Comparison of ENCODE assay signal across 9 mouse cellular contexts in genomic region chr1:171079825-171080224, GRCm38 (mm10). TPM values are rescaled to one million over a fixed set of nuclear protein-coding genes. Genes with fewer than 3 reads are reported as not detected.
DNase-seq lines count a peak whose midpoint lies in the region; ATAC-seq and TF ChIP-seq lines count a peak whose summit lies in the region.
"Not testable (repeated sequence)": the region's sequence is repeated elsewhere in the genome, so short reads cannot be mapped to it uniquely, and the experiment has no call there.
"Had no signal": no experiment of that assay in that cellular context is flagged by ENCODE, and none has a peak within 500 bp of the region (broad histone marks: within the 10 kb centered on the region; RNA-seq: fewer than 3 reads in every experiment).

No protein-coding gene starts in this region.

- H3K27ac ChIP-seq in embryonic facial prominence, embryonic 11.5 days (replicated peaks; ENCODE audit: low read depth, low read length); forebrain, embryonic 15.5 days (replicated peaks); heart, postnatal 0 days (ENCODE audit: low read depth); intestine, embryonic 15.5 days; limb, embryonic 15.5 days; lung, embryonic 16.5 days (ENCODE audit: low read length); midbrain, embryonic 16.5 days (ENCODE audit: low read length); stomach, embryonic 15.5 days: not testable (repeated sequence)

- not testable (repeated sequence) for H3K4me2 ChIP-seq in embryonic facial prominence, embryonic 11.5 days (ENCODE audit: low read depth, low read length); forebrain, embryonic 15.5 days (replicated peaks); heart, postnatal 0 days (ENCODE audit: low read depth, low read length); intestine, embryonic 15.5 days (replicated peaks); limb, embryonic 15.5 days; lung, embryonic 16.5 days (ENCODE audit: low read depth, low read length); midbrain, embryonic 16.5 days (ENCODE audit: low read length); stomach, embryonic 15.5 days

- H3K9me3 ChIP-seq in embryonic facial prominence, embryonic 11.5 days (replicated peaks; ENCODE audit: control insufficient read depth, low read length); forebrain, embryonic 15.5 days; heart, postnatal 0 days (replicated peaks; ENCODE audit: control insufficient read depth, low read length); intestine, embryonic 15.5 days; limb, embryonic 15.5 days; lung, embryonic 16.5 days (ENCODE audit: control insufficient read depth, low read length); midbrain, embryonic 16.5 days (replicated peaks; ENCODE audit: control insufficient read depth, low read length, poor library complexity, severe bottlenecking); stomach, embryonic 15.5 days: not testable (repeated sequence)

- H3K36me3 ChIP-seq in embryonic facial prominence, embryonic 11.5 days (replicated peaks; ENCODE audit: control insufficient read depth, insufficient read depth, low read depth, low read length); forebrain, embryonic 15.5 days; heart, postnatal 0 days (replicated peaks; ENCODE audit: control insufficient read depth, insufficient read depth, low read length); intestine, embryonic 15.5 days; limb, embryonic 15.5 days; lung, embryonic 16.5 days (ENCODE audit: control insufficient read depth, insufficient read depth, low read length); midbrain, embryonic 16.5 days (ENCODE audit: control insufficient read depth, insufficient read depth, low read length); stomach, embryonic 15.5 days: not testable (repeated sequence)

- not testable (repeated sequence) for H3K4me3 ChIP-seq in embryonic facial prominence, embryonic 11.5 days (ENCODE audit: low read depth, low read length); forebrain, embryonic 15.5 days; heart, postnatal 0 days (ENCODE audit: low read depth, low read length); intestine, embryonic 15.5 days (replicated peaks); limb, embryonic 15.5 days; lung, embryonic 16.5 days (ENCODE audit: low read length); midbrain, embryonic 16.5 days (ENCODE audit: low read depth, low read length); stomach, embryonic 15.5 days (replicated peaks)

- not testable (repeated sequence) for DNase-seq in embryonic facial prominence, embryonic 11.5 days (ENCODE audit: low spot score); heart, postnatal 0 days (ENCODE audit: low spot score)

- TF ChIP-seq EP300 in heart, postnatal 0 days (IDR thresholded peaks at IDR 0.05; ENCODE audit: low read depth) = not testable (repeated sequence)

- TF ChIP-seq CTCF in heart, postnatal 0 days (IDR thresholded peaks at IDR 0.05; ENCODE audit: low read depth) = not testable (repeated sequence)

- H3K4me1 ChIP-seq in embryonic facial prominence, embryonic 11.5 days (ENCODE audit: control insufficient read depth, insufficient read depth, low read length); forebrain, embryonic 15.5 days; heart, postnatal 0 days (ENCODE audit: control insufficient read depth, insufficient read depth); intestine, embryonic 15.5 days (replicated peaks); limb, embryonic 15.5 days; lung, embryonic 16.5 days (replicated peaks; ENCODE audit: control insufficient read depth, insufficient read depth, low read length); midbrain, embryonic 16.5 days (ENCODE audit: control insufficient read depth, insufficient read depth, low read length); stomach, embryonic 15.5 days: not testable (repeated sequence)

- peak; percentile 12 for ATAC-seq in embryonic facial prominence, embryonic 11.5 days (replicated peaks; ENCODE audit: insufficient number of reproducible peaks, low FRiP score, low TSS enrichment, low read depth)
- ATAC-seq in forebrain, embryonic 15.5 days (replicated peaks) = peak; percentile 24
- peak; percentile 36 for ATAC-seq in heart, postnatal 0 days (ENCODE audit: insufficient read depth, low read depth)
- peak; percentile 69 for ATAC-seq in intestine, embryonic 15.5 days
- peak; percentile 32 for ATAC-seq in limb, embryonic 15.5 days (ENCODE audit: insufficient number of reproducible peaks, low FRiP score, low TSS enrichment, low read depth)
- peak; percentile 59 for ATAC-seq in lung, embryonic 16.5 days (ENCODE audit: low read depth)
- ATAC-seq in midbrain, embryonic 16.5 days = peak; percentile 29
- ATAC-seq in stomach, embryonic 15.5 days (ENCODE audit: insufficient read depth, low FRiP score, low read depth) = peak; percentile 38

- H3K9ac ChIP-seq in embryonic facial prominence, embryonic 11.5 days (replicated peaks; ENCODE audit: low read length); forebrain, embryonic 15.5 days (replicated peaks); heart, postnatal 0 days (replicated peaks; ENCODE audit: low read depth, low read length); intestine, embryonic 15.5 days; limb, embryonic 15.5 days; lung, embryonic 16.5 days (ENCODE audit: low read length); midbrain, embryonic 16.5 days (ENCODE audit: low read depth, low read length); stomach, embryonic 15.5 days: not testable (repeated sequence)

- H3K27me3 ChIP-seq in embryonic facial prominence, embryonic 11.5 days (ENCODE audit: control insufficient read depth, insufficient read depth, low read length); forebrain, embryonic 15.5 days; midbrain, embryonic 16.5 days (ENCODE audit: control insufficient read depth, insufficient read depth, low read depth, low read length); stomach, embryonic 15.5 days (replicated peaks): not testable (repeated sequence)
- peaks cover 17% of the 10 kb centered on the region for H3K27me3 ChIP-seq in heart, postnatal 0 days (ENCODE audit: control insufficient read depth, insufficient read depth, low read length)
- peaks cover 11% of the 10 kb centered on the region for H3K27me3 ChIP-seq in intestine, embryonic 15.5 days (replicated peaks)
- H3K27me3 ChIP-seq in limb, embryonic 15.5 days = peaks cover 25% of the 10 kb centered on the region
- peaks cover 15% of the 10 kb centered on the region for H3K27me3 ChIP-seq in lung, embryonic 16.5 days (ENCODE audit: control insufficient read depth, insufficient read depth, low read depth, low read length)

- WGBS in embryonic facial prominence, embryonic 11.5 days = no CpG with 5 or more reads among the region's 43 CpGs
- no CpG with 5 or more reads among the region's 43 CpGs for WGBS in forebrain, embryonic 15.5 days
- no CpG with 5 or more reads among the region's 43 CpGs for WGBS in heart, postnatal 0 days
- WGBS in intestine, embryonic 15.5 days = no CpG with 5 or more reads among the region's 43 CpGs
- WGBS in limb, embryonic 15.5 days = no CpG with 5 or more reads among the region's 43 CpGs
- no CpG with 5 or more reads among the region's 43 CpGs for WGBS in lung, embryonic 16.5 days
- no CpG with 5 or more reads among the region's 43 CpGs for WGBS in midbrain, embryonic 16.5 days
- no CpG with 5 or more reads among the region's 43 CpGs for WGBS in stomach, embryonic 15.5 days

RNA-seq across cellular contexts. Expression of gene Fcgr3, which starts 15.1 kb away (rescaled TPM):
- polyA plus RNA-seq in embryonic facial prominence, embryonic 11.5 days (2014; fragmentation: Nextera tagmentation; extraction: Ambion mirVana) = 6.5 and 7.9 TPM in 2 replicates
- 8.7 and 8.8 TPM in 2 replicates for polyA plus RNA-seq in forebrain, embryonic 15.5 days (2015; fragmentation: Nextera tagmentation; extraction: Ambion mirVana)
- 11.8 and 13.7 TPM in 2 replicates for total RNA-seq in heart, postnatal 0 days (2014; rRNA removed; ENCODE audit: low replicate concordance)
- 8.2 and 10.8 TPM in 2 replicates for polyA plus RNA-seq in heart, postnatal 0 days (2015; fragmentation: Nextera tagmentation; extraction: Ambion mirVana)
- polyA plus RNA-seq in intestine, embryonic 15.5 days (2015; fragmentation: Nextera tagmentation; extraction: Ambion mirVana) = 14.0 and 14.7 TPM in 2 replicates
- polyA plus RNA-seq in limb, embryonic 15.5 days (2015; fragmentation: Nextera tagmentation; extraction: Ambion mirVana) = 25.9 and 32.2 TPM in 2 replicates
- 12.7 and 19.3 TPM in 2 replicates for polyA plus RNA-seq in lung, embryonic 16.5 days (2015; fragmentation: Nextera tagmentation; extraction: Ambion mirVana)
- polyA plus RNA-seq in midbrain, embryonic 16.5 days (2015; fragmentation: Nextera tagmentation; extraction: Ambion mirVana) = 6.8 and 9.0 TPM in 2 replicates
- 18.7 and 18.8 TPM in 2 replicates for polyA plus RNA-seq in stomach, embryonic 15.5 days (2015; fragmentation: Nextera tagmentation; extraction: Ambion mirVana)
- polyA plus RNA-seq: erythroblast, embryonic 14.5 days had no signal

RNA-seq across cellular contexts. Expression of gene Cfap126, which starts 33.9 kb away (rescaled TPM):
- 1.4 and 1.7 TPM in 2 replicates for polyA plus RNA-seq in embryonic facial prominence, embryonic 11.5 days (2014; fragmentation: Nextera tagmentation; extraction: Ambion mirVana)
- polyA plus RNA-seq in forebrain, embryonic 15.5 days (2015; fragmentation: Nextera tagmentation; extraction: Ambion mirVana) = 4.0 and 10.3 TPM in 2 replicates
- total RNA-seq in heart, postnatal 0 days (2014; rRNA removed; ENCODE audit: low replicate concordance) = 3.7 TPM in 1 of 2 replicates, not detected in the other
- polyA plus RNA-seq in heart, postnatal 0 days (2015; fragmentation: Nextera tagmentation; extraction: Ambion mirVana) = 2.2 and 3.5 TPM in 2 replicates
- polyA plus RNA-seq in intestine, embryonic 15.5 days (2015; fragmentation: Nextera tagmentation; extraction: Ambion mirVana) = 1.7 and 1.8 TPM in 2 replicates
- 1.1 and 2.2 TPM in 2 replicates for polyA plus RNA-seq in limb, embryonic 15.5 days (2015; fragmentation: Nextera tagmentation; extraction: Ambion mirVana)
- 15.7 and 20.4 TPM in 2 replicates for polyA plus RNA-seq in lung, embryonic 16.5 days (2015; fragmentation: Nextera tagmentation; extraction: Ambion mirVana)
- 7.8 and 9.2 TPM in 2 replicates for polyA plus RNA-seq in midbrain, embryonic 16.5 days (2015; fragmentation: Nextera tagmentation; extraction: Ambion mirVana)
- 1.6 and 2.9 TPM in 2 replicates for polyA plus RNA-seq in stomach, embryonic 15.5 days (2015; fragmentation: Nextera tagmentation; extraction: Ambion mirVana)

Comparison
In these comparisons a context has a peak if more than half of its experiments do, and no peak if none do; other contexts are left out.
1. ATAC-seq: peak in every context shown above with its lines; median percentile 69 in intestine, embryonic 15.5 days; 59 in lung, embryonic 16.5 days; 38 in stomach, embryonic 15.5 days; 36 in heart, postnatal 0 days; 32 in limb, embryonic 15.5 days; 29 in midbrain, embryonic 16.5 days; 24 in forebrain, embryonic 15.5 days; 12 in embryonic facial prominence, embryonic 11.5 days.